ENCODE assay signal across 10 mouse cellular contexts in genomic region chr2:73470146-73470630, GRCm38 (mm10). TPM values are rescaled to one million over a fixed set of nuclear protein-coding genes. Genes with fewer than 3 reads are reported as not detected.
A peak's percentile ranks its signal among the peaks of the same experiment; 100 is the strongest.
DNase-seq lines count a peak whose midpoint lies in the region; ATAC-seq and TF ChIP-seq lines count a peak whose summit lies in the region.
"Had no signal": no experiment of that assay in that cellular context is flagged by ENCODE, and none has a peak within 500 bp of the region (broad histone marks: within the 10 kb centered on the region; RNA-seq: fewer than 3 reads in every experiment).

No protein-coding gene starts in this region.

- H3K9me3 ChIP-seq in liver, embryonic 16.5 days (replicated peaks; ENCODE audit: control insufficient read depth, low read length) = no peaks in the 10 kb centered on the region

- H3K27me3 ChIP-seq in spleen, adult 2 months (ENCODE audit: control insufficient read depth, insufficient read depth, low read length) = no peaks in the 10 kb centered on the region
- H3K27me3 ChIP-seq in liver, embryonic 16.5 days (ENCODE audit: control insufficient read depth, insufficient read depth, low read depth, low read length) = no peaks in the 10 kb centered on the region

- no peak for TF ChIP-seq CTCF in spleen, adult 2 months (IDR thresholded peaks at IDR 0.05; ENCODE audit: extremely low read depth, insufficient read depth, insufficient read length, insufficient replicate concordance)
- TF ChIP-seq CTCF in lung, adult 2 months (IDR thresholded peaks at IDR 0.05; ENCODE audit: insufficient read depth, low read length) = no peak

- H3K4me3 ChIP-seq in spleen, adult 2 months (ENCODE audit: extremely low read depth, insufficient read depth, insufficient read length) = no peak overlapping the region
- no peak overlapping the region for H3K4me3 ChIP-seq in liver, embryonic 16.5 days (ENCODE audit: low read depth, low read length)
- no peak overlapping the region for H3K4me3 ChIP-seq in lung, adult 2 months (replicated peaks; ENCODE audit: extremely low read depth, low read depth, low read length)

- H3K27ac ChIP-seq in spleen, adult 2 months (ENCODE audit: insufficient read depth, low read length) = peak overlapping the region; percentile 26
- peak overlapping the region; percentile 42 for H3K27ac ChIP-seq in liver, embryonic 16.5 days (ENCODE audit: low read length)

- ATAC-seq in erythroid progenitor cell, adult 5-6 weeks (replicated peaks; ENCODE audit: low FRiP score, poor library complexity, severe bottlenecking) = peak; percentile 22; the same call in 1 of the 2 replicates
- peak; percentile 82 for ATAC-seq in liver, embryonic 16.5 days (ENCODE audit: low read depth)
- ATAC-seq: hindbrain, embryonic 16.5 days; lung, postnatal 0 days had no signal

- no peak for TF ChIP-seq POLR2A in spleen, adult 2 months (IDR thresholded peaks at IDR 0.05; ENCODE audit: low read depth, low read length)
- no peak for TF ChIP-seq POLR2A in lung, adult 2 months (IDR thresholded peaks at IDR 0.05; ENCODE audit: borderline replicate concordance, extremely low read depth, low read depth, low read length)

- 14% methylated on average over 10 of the region's 10 CpGs for WGBS in spleen, adult 2 months
- 22% methylated on average over 10 of the region's 10 CpGs for WGBS in liver, embryonic 16.5 days (ENCODE audit: insufficient replicate concordance)
- 74% methylated on average over 10 of the region's 10 CpGs for WGBS in lung, adult 2 months

- H3K4me2 ChIP-seq in liver, embryonic 16.5 days (ENCODE audit: low read depth, low read length) = no peak overlapping the region

- DNase-seq in spleen, adult 2 months (ENCODE audit: low read depth in 1 of 2, low spot score in 2 of 2) = peak in 1 of 2 experiments; percentile 27
- DNase-seq in spleen, adult 12 weeks (ENCODE audit: low spot score) = no peak
- DNase-seq in thymus, postnatal 4 days = peak; percentile 52
- no peak for DNase-seq in lung, adult 2 months
- DNase-seq in urinary bladder, postnatal 10 days (ENCODE audit: low spot score) = no peak
- DNase-seq: right cerebral cortex, postnatal 4 days had no signal

- H3K9ac ChIP-seq in liver, embryonic 16.5 days (ENCODE audit: low read depth, low read length) = no peak overlapping the region

- peaks cover 1% of the 10 kb centered on the region; the same call in 1 of the 2 replicates for H3K36me3 ChIP-seq in spleen, adult 2 months (ENCODE audit: control insufficient read depth, insufficient read depth, low read length)
- H3K36me3 ChIP-seq in liver, embryonic 16.5 days (ENCODE audit: control insufficient read depth, insufficient read depth) = no peaks in the 10 kb centered on the region

- peaks cover 32% of the 10 kb centered on the region; the same call in 1 of the 2 replicates for H3K4me1 ChIP-seq in spleen, adult 2 months (ENCODE audit: control insufficient read depth, insufficient read depth, insufficient read length)
- peaks cover 20% of the 10 kb centered on the region for H3K4me1 ChIP-seq in liver, embryonic 16.5 days (ENCODE audit: control insufficient read depth, low read depth, low read length)
- peaks cover 6% of the 10 kb centered on the region; the same call in 1 of the 2 replicates for H3K4me1 ChIP-seq in lung, adult 2 months (ENCODE audit: control insufficient read depth, insufficient read depth, low read length)

RNA-seq across cellular contexts. Expression of gene Wipf1, which starts 59.3 kb away (rescaled TPM):
- polyA plus RNA-seq in spleen, adult 2 months (2012; rRNA removed) = 58.7 and 72.8 TPM in 2 replicates
- 12.6 and 13.3 TPM in 2 replicates for total RNA-seq in erythroid progenitor cell, adult 5-6 weeks (2015; ENCODE audit: low replicate concordance)
- 3.6 and 3.7 TPM in 2 replicates for total RNA-seq in erythroid progenitor cell, adult 5-6 weeks (2017; ENCODE audit: low replicate concordance)
- 3.2 and 4.1 TPM in 2 replicates for polyA plus RNA-seq in liver, embryonic 16.5 days (2015; fragmentation: Nextera tagmentation; extraction: Ambion mirVana)
- 23.1 and 23.8 TPM in 2 replicates for polyA plus RNA-seq in lung, adult 2 months (2012; rRNA removed)
